Mouse (Mus musculus): ENCODE data around the gene Recql. TPM values are rescaled to one million over a fixed set of nuclear protein-coding genes. Genes with fewer than 3 reads are reported as not detected.
"Not testable (repeated sequence)": the region's sequence is repeated elsewhere in the genome, so short reads cannot be mapped to it uniquely, and the experiment has no call there.

Recql gene
- polyA plus RNA-seq, 1 experiment from 2014 or later = 40.5 TPM

- H3K9ac ChIP-seq (replicated peaks) = no peak overlapping the region
- WGBS = 91% methylated on average over 6 of the region's 6 CpGs
- H3K9me3 ChIP-seq = no peaks in the 10 kb centered on the region
- no peaks in the 10 kb centered on the region for H3K27me3 ChIP-seq
- H3K4me3 ChIP-seq = no peak overlapping the region
- H3K36me3 ChIP-seq = peaks cover 85% of the 10 kb centered on the region
- no peak for ATAC-seq (ENCODE audit: low FRiP score, low read depth)
- no peak overlapping the region for H3K27ac ChIP-seq (replicated peaks)
- no peaks in the 10 kb centered on the region for H3K4me1 ChIP-seq
- no peak overlapping the region for H3K4me2 ChIP-seq (replicated peaks)
These were observed 24.9 kb downstream of the Recql start for GRCm38 (mm10) chr6:142362036-142362435.

GRCm38 (mm10) chr6:142357106-142357505, 29.8 kb downstream of the Recql start:
- Histone ChIP-seq H3K4me3 (no peak overlapping the region), H3K27ac (replicated peaks) (no peak overlapping the region), H3K9ac (replicated peaks) (no peak overlapping the region), H3K9me3 (no peaks in the 10 kb centered on the region), H3K4me1 (no peaks in the 10 kb centered on the region), H3K4me2 (replicated peaks) (no peak overlapping the region), H3K36me3 (peaks cover 87% of the 10 kb centered on the region), H3K27me3 (no peaks in the 10 kb centered on the region)
- no peak for ATAC-seq (ENCODE audit: low FRiP score, low read depth)
- WGBS = 80% methylated on average over 7 of the region's 7 CpGs

GRCm38 (mm10) chr6:142352099-142352498, 34.8 kb downstream of the Recql start:
- H3K9me3 ChIP-seq; H3K27me3 ChIP-seq; H3K4me3 ChIP-seq; ATAC-seq (ENCODE audit: low FRiP score, low read depth); H3K27ac ChIP-seq (replicated peaks); H3K4me2 ChIP-seq (replicated peaks); H3K9ac ChIP-seq (replicated peaks); H3K4me1 ChIP-seq: not testable (repeated sequence)
- peaks cover 75% of the 10 kb centered on the region for H3K36me3 ChIP-seq
- WGBS = 88% methylated on average over 3 of the region's 3 CpGs

- no peak for ATAC-seq (ENCODE audit: low FRiP score, low read depth)
- Histone ChIP-seq H3K9ac (replicated peaks) (no peak overlapping the region), H3K4me1 (peaks cover 7% of the 10 kb centered on the region), H3K4me3 (no peak overlapping the region), H3K9me3 (no peaks in the 10 kb centered on the region), H3K4me2 (replicated peaks) (no peak overlapping the region), H3K27me3 (no peaks in the 10 kb centered on the region), H3K27ac (replicated peaks) (no peak overlapping the region), H3K36me3 (peaks cover 41% of the 10 kb centered on the region)
- WGBS = 86% methylated on average over 11 of the region's 11 CpGs
These were observed 39.2 kb downstream of the Recql start for GRCm38 (mm10) chr6:142347431-142348385.

- Histone ChIP-seq H3K9ac (replicated peaks) (peak overlapping the region; percentile 68), H3K4me3 (peak overlapping the region; percentile 80), H3K27ac (replicated peaks) (peak overlapping the region; percentile 76), H3K4me2 (replicated peaks) (peak overlapping the region; percentile 56), H3K27me3 (no peaks in the 10 kb centered on the region), H3K4me1 (peaks cover 7% of the 10 kb centered on the region), H3K36me3 (peaks cover 28% of the 10 kb centered on the region), H3K9me3 (no peaks in the 10 kb centered on the region)
- WGBS = 60% methylated on average over 12 of the region's 12 CpGs
- no peak for ATAC-seq (ENCODE audit: low FRiP score, low read depth)
These were observed 40.4 kb downstream of the Recql start for GRCm38 (mm10) chr6:142346181-142347110.

- ATAC-seq (ENCODE audit: low FRiP score, low read depth) = peak; percentile 95
- Histone ChIP-seq H3K4me1 (peaks cover 7% of the 10 kb centered on the region), H3K27ac (replicated peaks) (peak within 1 kb of the TSS; percentile 76), H3K4me2 (replicated peaks) (peak within 1 kb of the TSS; percentile 56), H3K36me3 (peaks cover 20% of the 10 kb centered on the region), H3K4me3 (peak within 1 kb of the TSS; percentile 80), H3K9ac (replicated peaks) (peak within 1 kb of the TSS; percentile 68), H3K9me3 (no peaks in the 10 kb centered on the region), H3K27me3 (no peaks in the 10 kb centered on the region)
- WGBS = under 1% methylated on average over 48 of the region's 48 CpGs
These were observed 41.3 kb downstream of the Recql start, which contains the start of gene Pyroxd1 for GRCm38 (mm10) chr6:142345440-142346038. Pyroxd1 (plus strand) TSS chr6:142345654.

GRCm38 (mm10) chr6:142343561-142343960, 43.3 kb downstream of the Recql start:
- no peak overlapping the region for H3K27ac ChIP-seq (replicated peaks)
- H3K9me3 ChIP-seq = no peaks in the 10 kb centered on the region
- H3K4me2 ChIP-seq (replicated peaks) = no peak overlapping the region
- peaks cover 2% of the 10 kb centered on the region; the same call in 1 of the 2 replicates for H3K36me3 ChIP-seq
- 77% methylated on average over 2 of the region's 2 CpGs for WGBS
- no peak overlapping the region for H3K9ac ChIP-seq (replicated peaks)
- ATAC-seq (ENCODE audit: low FRiP score, low read depth) = no peak
- peaks cover 7% of the 10 kb centered on the region for H3K4me1 ChIP-seq
- H3K27me3 ChIP-seq = no peaks in the 10 kb centered on the region
- no peak overlapping the region for H3K4me3 ChIP-seq

GRCm38 (mm10) chr6:142339576-142339975, 47.3 kb downstream of the Recql start:
- no peak overlapping the region for H3K9ac ChIP-seq (replicated peaks)
- no peak overlapping the region for H3K4me3 ChIP-seq
- no peak overlapping the region for H3K4me2 ChIP-seq (replicated peaks)
- no peak overlapping the region for H3K27ac ChIP-seq (replicated peaks)
- no peaks in the 10 kb centered on the region for H3K36me3 ChIP-seq
- no peaks in the 10 kb centered on the region for H3K4me1 ChIP-seq
- H3K27me3 ChIP-seq = no peaks in the 10 kb centered on the region
- no peak for ATAC-seq (ENCODE audit: low FRiP score, low read depth)
- H3K9me3 ChIP-seq = no peaks in the 10 kb centered on the region
- 62% methylated on average over 2 of the region's 2 CpGs for WGBS

- Histone ChIP-seq H3K36me3 (no peaks in the 10 kb centered on the region), H3K4me3 (no peak overlapping the region), H3K4me2 (replicated peaks) (no peak overlapping the region), H3K27ac (replicated peaks) (no peak overlapping the region), H3K9me3 (no peaks in the 10 kb centered on the region), H3K27me3 (no peaks in the 10 kb centered on the region), H3K4me1 (no peaks in the 10 kb centered on the region), H3K9ac (replicated peaks) (no peak overlapping the region)
- 68% methylated on average over 2 of the region's 2 CpGs for WGBS
- ATAC-seq (ENCODE audit: low FRiP score, low read depth) = no peak
These were observed 47.9 kb downstream of the Recql start for GRCm38 (mm10) chr6:142338961-142339360.

- Histone ChIP-seq H3K9ac (replicated peaks) (no peak overlapping the region), H3K4me2 (replicated peaks) (no peak overlapping the region), H3K9me3 (no peaks in the 10 kb centered on the region), H3K27ac (replicated peaks) (no peak overlapping the region), H3K36me3 (no peaks in the 10 kb centered on the region), H3K27me3 (no peaks in the 10 kb centered on the region), H3K4me3 (no peak overlapping the region), H3K4me1 (no peaks in the 10 kb centered on the region)
- ATAC-seq (ENCODE audit: low FRiP score, low read depth) = no peak
- WGBS = 78% methylated on average over 1 of the region's 1 CpGs
These were observed 57.7 kb downstream of the Recql start for GRCm38 (mm10) chr6:142329201-142329600.

- Histone ChIP-seq H3K4me3 (no peak overlapping the region), H3K27me3 (no peaks in the 10 kb centered on the region), H3K27ac (replicated peaks) (no peak overlapping the region), H3K4me1 (0 out of 2 replicates have a peak, but pooled peaks cover 3% of the 10 kb centered on the region), H3K36me3 (no peaks in the 10 kb centered on the region), H3K9ac (replicated peaks) (no peak overlapping the region), H3K4me2 (replicated peaks) (no peak overlapping the region), H3K9me3 (no peaks in the 10 kb centered on the region)
- 75% methylated on average over 3 of the region's 3 CpGs for WGBS
- ATAC-seq (ENCODE audit: low FRiP score, low read depth) = 0 out of 2 replicates have a peak, but pooled peaks have one; percentile 36
These were observed 60.3 kb downstream of the Recql start for GRCm38 (mm10) chr6:142326598-142326997.
